Mouse (Mus musculus) liver, adult 2 months (tissue): Measurements from ENCODE around the gene Cox17. TPM values are rescaled to one million over a fixed set of nuclear protein-coding genes. Genes with fewer than 3 reads are reported as not detected.

Experiments
- DNase-seq: peaks from one replicate; pipeline ENCODE4 v3.0.0-alpha.2; 2011; ENCODE audit warnings: low read depth, low spot score; ENCODE audit errors: extremely low read depth
- H3K27ac ChIP-seq: fragments of 200-500 bp; replicated peaks from 2 replicates; pipeline ENCODE4 v1.5.1; 2012; ENCODE audit warnings: low read depth, mild to moderate bottlenecking, control low read depth, inconsistent platforms, low read length; ENCODE audit not compliant: insufficient read depth
- H3K27me3 ChIP-seq: fragments of 200-500 bp; 2 replicates; pipeline ENCODE4 v1.6.1; 2012; ENCODE audit warnings: mild to moderate bottlenecking, moderate library complexity, low read length, inconsistent platforms; ENCODE audit not compliant: control insufficient read depth, insufficient read depth
- H3K36me3 ChIP-seq: fragments of 200-500 bp; 2 replicates; pipeline ENCODE4 v1.6.1; 2012; ENCODE audit warnings: low read length, inconsistent platforms; ENCODE audit not compliant: control insufficient read depth, insufficient read depth
- H3K4me1 ChIP-seq: fragments of 200-500 bp; 2 replicates; pipeline ENCODE4 v1.6.1; 2011; ENCODE audit warnings: low read length; ENCODE audit not compliant: control insufficient read depth, insufficient read depth
- H3K4me3 ChIP-seq: fragments of 200-500 bp; 2 replicates; pipeline ENCODE4 v1.5.1; 2011; ENCODE audit warnings: low read depth, mild to moderate bottlenecking, control low read depth, low read length, moderate library complexity; ENCODE audit not compliant: insufficient read depth
- H3K79me2 ChIP-seq: fragments of 200-500 bp; 2 replicates; pipeline ENCODE4 v1.6.1; 2012; ENCODE audit warnings: inconsistent platforms, mild to moderate bottlenecking, low read length, moderate library complexity; ENCODE audit not compliant: control insufficient read depth, insufficient read depth
- H3K9ac ChIP-seq: fragments of 200-500 bp; 2 replicates; pipeline ENCODE4 v1.6.1; 2012; ENCODE audit warnings: low read depth, mild to moderate bottlenecking, control low read depth, inconsistent platforms, low read length
- CTCF ChIP-seq: fragments of 200-500 bp; IDR thresholded peaks from 2 replicates; pipeline ENCODE4 v1.5.1; 2011; ENCODE audit warnings: low read depth, low read length, control low read depth
- POLR2A ChIP-seq: fragments of 200-500 bp; IDR thresholded peaks from 2 replicates; pipeline ENCODE4 v1.6.1; 2011; ENCODE audit warnings: low read length, control low read depth; ENCODE audit not compliant: insufficient read depth; ENCODE audit errors: extremely low read depth
- WGBS: fragments of 180-500 bp; shearing (Covaris S2); methylation state at CpG from one replicate; pipeline ENCODE4 v1.1.7; 2018; 5-methylcytosine and 5-hydroxymethylcytosine counted together
- polyA plus RNA-seq: library from polyadenylated mRNA; depleted of rRNA; stranded (reverse); fragments of >200 nt; gene quantifications from 2 replicates; pipeline ENCODE4 v1.2.3, GENCODE M21; 2012
- total RNA-seq: library from RNA; depleted of rRNA; stranded (reverse); fragments of >200 nt; gene quantifications from 2 replicates; pipeline ENCODE4 v1.2.3, GENCODE M21; 2014

The Cox17 gene
- total and polyA plus RNA-seq, 2 experiments = 39.4 to 69.9 TPM

DNA sequence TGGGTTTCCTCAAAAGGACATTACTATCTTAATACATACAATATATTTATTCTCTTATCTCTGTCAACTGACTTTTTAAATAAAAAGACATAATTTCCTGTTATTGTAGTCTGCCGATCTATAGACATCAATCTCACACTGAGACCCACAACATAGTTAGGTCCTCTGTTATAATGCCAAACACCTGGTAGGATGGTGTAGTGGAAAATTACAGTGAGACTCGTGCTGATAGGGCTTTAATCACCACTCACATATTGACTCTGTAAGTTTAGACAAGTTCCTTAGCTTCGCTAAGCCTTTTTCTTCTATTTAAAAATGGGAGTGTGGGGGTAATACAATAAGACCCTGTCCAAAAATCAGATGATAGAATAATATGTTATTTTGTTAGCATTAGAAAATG, 13.1 kb downstream of the Cox17 start:
- TF ChIP-seq CTCF (no peak), POLR2A (no peak)
- DNase-seq = no peak
- no peaks in the 10 kb centered on the region for H3K79me2 ChIP-seq
- 0 out of 2 replicates have a peak, but pooled peaks cover 2% of the 10 kb centered on the region for H3K36me3 ChIP-seq
- no peaks in the 10 kb centered on the region for H3K27me3 ChIP-seq
- no peak overlapping the region for H3K9ac ChIP-seq
- no peaks in the 10 kb centered on the region for H3K4me1 ChIP-seq
- WGBS = 75% methylated on average over 3 of the region's 3 CpGs
- H3K4me3 ChIP-seq = no peak overlapping the region
- no peak overlapping the region for H3K27ac ChIP-seq

DNA sequence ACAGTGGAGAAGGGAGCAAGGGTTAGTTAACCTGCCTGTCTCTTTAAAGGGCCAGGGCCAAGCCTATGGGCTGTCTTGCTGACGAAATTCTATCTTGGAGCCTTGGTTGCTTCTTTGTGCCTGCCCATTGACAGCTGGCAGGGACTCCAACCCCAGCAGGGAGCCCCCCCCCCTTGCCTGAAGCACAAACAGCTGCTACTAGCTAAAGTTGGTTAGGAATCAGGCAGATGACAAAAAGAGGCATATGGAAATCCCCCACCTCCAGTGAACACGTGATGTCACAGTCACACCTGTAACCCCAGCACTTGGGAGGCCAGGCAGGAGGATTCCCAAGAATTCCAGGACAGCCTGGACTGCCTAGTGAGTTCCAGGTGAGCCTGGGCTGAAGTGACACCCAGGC, 13.5 kb downstream of the Cox17 start:
- DNase-seq = no peak
- H3K4me3 ChIP-seq = no peak overlapping the region
- no peaks in the 10 kb centered on the region for H3K79me2 ChIP-seq
- no peak for TF ChIP-seq POLR2A
- TF ChIP-seq CTCF = no peak
- WGBS = 62% methylated on average over 2 of the region's 2 CpGs
- H3K9ac ChIP-seq = no peak overlapping the region
- H3K4me1 ChIP-seq = no peaks in the 10 kb centered on the region
- no peaks in the 10 kb centered on the region for H3K27me3 ChIP-seq
- H3K36me3 ChIP-seq = 0 out of 2 replicates have a peak, but pooled peaks cover 2% of the 10 kb centered on the region
- no peak overlapping the region for H3K27ac ChIP-seq

DNA sequence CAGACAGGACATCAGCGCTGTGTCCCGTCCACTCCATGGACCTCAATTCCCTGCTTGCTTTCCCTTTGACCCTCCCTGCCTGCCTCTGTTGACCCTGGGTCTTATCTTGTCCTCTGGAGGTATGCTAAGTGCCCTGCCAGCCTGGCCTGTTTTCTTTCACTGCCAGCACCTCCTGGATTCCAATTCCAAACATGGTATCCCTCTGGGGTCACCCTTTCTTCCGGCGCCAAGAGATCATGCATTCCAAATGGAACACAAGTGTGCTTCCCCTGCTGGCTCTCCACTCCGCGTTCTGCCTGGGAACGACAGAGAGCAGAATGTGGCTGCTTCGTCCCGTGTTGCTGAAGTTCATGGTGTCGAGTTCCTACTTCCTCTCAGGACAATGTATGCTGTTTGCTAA, 15.1 kb downstream of the Cox17 start, which contains the start of gene Popdc2:
Gene Popdc2 (plus strand): TSS at position 277 of the 400 bp plus-strand sequence.
- whole genome bisulfite sequencing = 29% methylated on average over 10 of the region's 10 CpGs
- TF ChIP-seq POLR2A = no peak
- TF ChIP-seq CTCF = no peak
- H3K27ac ChIP-seq = no peak within 1 kb of the TSS
- no peak within 1 kb of the TSS for H3K4me3 ChIP-seq
- H3K4me1 ChIP-seq = no peaks in the 10 kb centered on the region
- H3K79me2 ChIP-seq = no peaks in the 10 kb centered on the region
- DNase-seq = no peak
- no peaks in the 10 kb centered on the region for H3K27me3 ChIP-seq
- H3K9ac ChIP-seq = no peak within 1 kb of the TSS
- no peaks in the 10 kb centered on the region for H3K36me3 ChIP-seq

DNA sequence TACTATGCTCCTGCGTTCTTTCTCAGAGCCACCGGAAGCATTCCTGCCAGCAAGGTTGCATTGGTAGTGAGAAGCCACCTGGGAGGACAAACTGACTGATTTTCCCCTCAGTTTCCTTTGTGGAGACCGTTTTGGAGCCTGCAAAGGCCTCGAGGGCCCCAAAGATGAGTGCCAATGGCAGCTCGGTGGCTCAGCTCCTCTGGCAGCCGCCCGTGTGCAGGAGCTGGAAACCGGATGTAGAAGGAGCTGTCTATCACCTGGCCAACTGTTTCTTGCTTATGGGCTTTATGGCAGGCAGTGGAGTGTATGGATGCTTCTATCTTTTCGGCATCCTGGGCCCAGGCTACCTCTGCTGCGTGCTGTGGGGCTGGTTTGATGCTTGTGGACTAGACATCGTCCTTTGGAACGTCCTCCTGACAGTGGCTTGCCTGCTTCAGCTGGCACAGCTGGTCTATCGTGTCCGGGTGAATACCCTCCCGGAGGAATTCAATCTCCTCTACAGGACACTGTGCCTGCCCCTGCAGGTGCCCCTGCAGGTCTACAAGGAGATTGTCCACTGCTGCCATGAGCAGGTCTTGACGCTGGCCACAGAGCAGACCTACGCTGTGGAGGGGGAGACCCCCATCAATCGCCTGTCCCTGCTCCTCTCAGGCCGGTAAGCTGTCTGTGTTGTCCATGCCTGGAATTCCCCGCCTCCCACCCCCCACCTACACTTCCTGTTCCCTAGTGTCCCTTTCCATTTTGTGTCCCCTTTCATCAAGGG, 15.9 kb downstream of the Cox17 start:
- H3K27me3 ChIP-seq = no peaks in the 10 kb centered on the region
- no peaks in the 10 kb centered on the region for H3K79me2 ChIP-seq
- WGBS = 74% methylated on average over 20 of the region's 20 CpGs
- no peak overlapping the region for H3K9ac ChIP-seq
- no peak for TF ChIP-seq POLR2A
- TF ChIP-seq CTCF = no peak
- no peaks in the 10 kb centered on the region for H3K4me1 ChIP-seq
- no peak overlapping the region for H3K27ac ChIP-seq
- no peak overlapping the region for H3K4me3 ChIP-seq
- H3K36me3 ChIP-seq = no peaks in the 10 kb centered on the region
- no peak for DNase-seq

DNA sequence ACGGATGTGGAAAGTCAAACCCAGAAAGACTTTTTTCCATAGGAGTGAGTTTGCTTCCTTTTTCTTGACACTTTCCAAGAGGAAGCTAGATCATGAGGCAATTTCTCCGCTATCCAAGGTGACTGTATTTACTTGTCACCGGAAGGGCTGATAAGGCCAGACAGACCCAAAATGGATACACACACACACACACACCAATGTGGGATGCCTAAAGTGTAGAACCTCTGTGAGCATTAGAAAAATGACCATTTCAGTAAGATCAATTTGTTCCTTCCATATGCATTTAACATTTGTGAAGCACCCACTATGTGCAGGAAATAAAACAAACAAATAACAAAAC, 16.4 kb downstream of the Cox17 start:
- TF ChIP-seq POLR2A (no peak), CTCF (no peak)
- Histone ChIP-seq H3K79me2 (no peaks in the 10 kb centered on the region), H3K9ac (no peak overlapping the region), H3K4me3 (no peak overlapping the region), H3K4me1 (no peaks in the 10 kb centered on the region), H3K27me3 (no peaks in the 10 kb centered on the region), H3K36me3 (no peaks in the 10 kb centered on the region), H3K27ac (no peak overlapping the region)
- WGBS = 58% methylated on average over 3 of the region's 3 CpGs
- DNase-seq = no peak

DNA sequence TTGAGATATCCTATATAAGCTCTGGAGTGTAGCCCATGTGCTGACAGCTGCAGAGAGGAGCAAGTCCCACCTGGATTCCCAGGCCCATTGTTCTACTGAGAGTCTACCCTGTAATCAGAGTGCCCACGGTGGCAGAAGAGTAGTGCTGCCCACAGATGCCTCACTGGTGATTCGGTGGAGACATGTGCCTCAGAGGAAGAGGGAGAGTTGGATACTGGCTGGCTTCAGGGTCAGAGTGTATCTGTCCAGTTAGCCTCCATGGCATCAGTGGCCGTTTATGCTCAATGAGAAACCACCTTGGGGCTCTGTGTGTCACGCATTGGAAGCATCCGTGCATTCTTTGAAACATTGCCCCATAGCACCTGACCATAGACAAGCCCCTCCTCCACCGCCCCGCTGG, 16.9 kb downstream of the Cox17 start:
- Histone ChIP-seq H3K4me1 (no peaks in the 10 kb centered on the region), H3K4me3 (no peak overlapping the region), H3K79me2 (no peaks in the 10 kb centered on the region)

More for the DNA sequence above, 16.9 kb downstream of the Cox17 start:
- no peak for TF ChIP-seq CTCF
- no peak for TF ChIP-seq POLR2A
- Histone ChIP-seq H3K27ac (no peak overlapping the region), H3K27me3 (no peaks in the 10 kb centered on the region), H3K9ac (no peak overlapping the region), H3K36me3 (no peaks in the 10 kb centered on the region)
- 71% methylated on average over 7 of the region's 7 CpGs for WGBS
- no peak for DNase-seq
